Mouse (Mus musculus): ENCODE measurements around the gene Tmem95.

- TF ChIP-seq POLR2A (IDR thresholded peaks at IDR 0.05; ENCODE audit: insufficient read depth, low read length) (no peak), EP300 (IDR thresholded peaks at IDR 0.05; ENCODE audit: insufficient read depth, low read depth, low read length) (no peak)
Observed at GRCm38 (mm10) chr11:69901993-69902392, 24.2 kb upstream of the Tmem95 start.

All from ES-Bruce4 (cell line).